Mouse (Mus musculus) embryonic fibroblast, embryonic 13.5 days (primary cell): Measurements from ENCODE around the gene Snrpd2.

ENCODE experiments used
- CTCF ChIP-seq: IDR thresholded peaks from 2 replicates; pipeline ENCODE4 v1.5.1; 2011; ENCODE audit warnings: mild to moderate bottlenecking, control low read depth, low read length, moderate library complexity, borderline replicate concordance; ENCODE audit not compliant: insufficient read depth
- POLR2A ChIP-seq: IDR thresholded peaks from 2 replicates; pipeline ENCODE4 v1.6.1; 2011; ENCODE audit warnings: low read depth, mild to moderate bottlenecking, control low read depth, low read length, moderate library complexity

GRCm38 (mm10) chr7:19148180-19148874 lies 1.2 kb upstream of the Snrpd2 start:
- TF ChIP-seq CTCF (no peak), POLR2A (no peak)
